Mouse (Mus musculus): ENCODE results near the gene Gm14137. TPM values are rescaled to one million over a fixed set of nuclear protein-coding genes. Genes with fewer than 3 reads are reported as not detected.

Gene Gm14137
- 0.44 and 0.65 TPM in 2 replicates for polyA plus RNA-seq (2016; fragmentation: Nextera tagmentation; extraction: Ambion mirVana)

DNA sequence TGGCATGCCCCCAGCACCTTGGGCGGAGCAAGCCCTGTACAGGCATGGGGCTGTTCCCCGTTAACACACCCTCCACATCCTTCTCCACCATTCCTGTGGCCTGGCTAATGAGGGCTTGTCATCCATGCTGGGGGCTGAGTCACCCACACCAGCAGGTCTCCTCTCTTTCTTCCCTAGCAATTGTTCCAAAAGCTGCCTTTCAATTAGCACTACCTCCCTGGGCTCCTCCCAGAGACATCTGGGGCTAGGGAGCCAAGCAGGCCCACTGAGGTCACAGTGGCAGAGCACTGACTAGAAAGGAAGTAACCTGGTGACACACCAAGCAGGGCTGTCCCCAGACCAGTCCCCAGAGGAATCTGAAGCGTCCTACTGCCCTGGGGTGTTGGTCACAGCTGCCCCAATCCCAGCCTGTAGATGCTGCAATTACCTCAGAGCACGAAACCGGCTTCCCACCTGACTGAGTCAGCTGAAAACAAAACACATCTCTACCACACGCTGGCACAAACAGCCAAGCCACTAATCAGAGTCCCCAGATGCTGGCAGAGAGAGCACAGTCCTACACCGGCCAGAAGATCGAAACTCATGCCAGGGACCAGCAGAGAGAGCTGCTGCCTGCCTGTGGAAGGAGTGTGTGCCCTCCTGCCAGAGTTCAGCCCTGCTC lies at the start of gene Gm14137:
Gene Gm14137 (plus strand): TSS at position 519 of the 661 bp plus-strand sequence.
- Histone ChIP-seq H3K27me3 (peaks cover 8% of the 10 kb centered on the region; the same call in 1 of the 2 replicates), H3K27ac (no peak within 1 kb of the TSS), H3K9ac (replicated peaks) (peak within 1 kb of the TSS; percentile 34), H3K4me1 (replicated peaks) (peaks cover 31% of the 10 kb centered on the region), H3K4me2 (no peak within 1 kb of the TSS), H3K36me3 (peaks cover 37% of the 10 kb centered on the region), H3K9me3 (no peaks in the 10 kb centered on the region), H3K4me3 (replicated peaks) (no peak within 1 kb of the TSS)
- WGBS, result 37% methylated on average over 8 of the region's 8 CpGs
- no peak for ATAC-seq (ENCODE audit: insufficient number of reproducible peaks, insufficient read depth, low FRiP score, low TSS enrichment, low read depth)

DNA sequence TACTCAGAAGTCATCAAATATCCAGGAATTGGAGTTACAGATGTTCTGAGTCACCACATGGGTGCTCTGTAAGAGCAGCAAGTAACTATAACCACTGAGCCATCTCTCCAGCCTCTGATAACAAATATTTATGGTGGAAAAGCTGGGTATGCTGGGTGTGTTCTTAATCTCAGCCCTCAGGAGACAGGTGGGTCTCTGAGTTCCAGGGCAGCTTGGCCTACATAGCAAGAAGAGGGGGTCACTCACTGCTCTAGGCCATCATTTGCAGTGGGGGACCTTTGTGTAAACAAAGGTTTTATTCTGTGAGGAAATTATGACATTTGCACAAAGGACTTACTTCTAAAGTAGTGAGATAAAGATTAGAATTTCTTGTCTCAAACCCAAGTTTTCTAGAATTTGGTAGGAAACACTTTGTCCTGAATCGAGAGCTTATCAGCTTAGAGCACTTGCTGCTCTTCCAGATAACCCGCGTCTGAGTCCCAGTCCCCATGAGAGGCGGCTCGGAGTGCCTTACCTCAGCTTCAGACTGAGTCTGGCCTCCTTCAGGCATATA lies 37.9 kb upstream of the Gm14137 start:
- Histone ChIP-seq H3K36me3 (peaks cover 94% of the 10 kb centered on the region), H3K27ac (no peak overlapping the region), H3K4me2 (no peak overlapping the region), H3K27me3 (no peaks in the 10 kb centered on the region), H3K9me3 (no peaks in the 10 kb centered on the region), H3K4me3 (replicated peaks) (no peak overlapping the region), H3K9ac (replicated peaks) (no peak overlapping the region), H3K4me1 (replicated peaks) (no peaks in the 10 kb centered on the region)
- WGBS, result 87% methylated on average over 5 of the region's 5 CpGs
- ATAC-seq (ENCODE audit: insufficient number of reproducible peaks, insufficient read depth, low FRiP score, low TSS enrichment, low read depth), result no peak

DNA sequence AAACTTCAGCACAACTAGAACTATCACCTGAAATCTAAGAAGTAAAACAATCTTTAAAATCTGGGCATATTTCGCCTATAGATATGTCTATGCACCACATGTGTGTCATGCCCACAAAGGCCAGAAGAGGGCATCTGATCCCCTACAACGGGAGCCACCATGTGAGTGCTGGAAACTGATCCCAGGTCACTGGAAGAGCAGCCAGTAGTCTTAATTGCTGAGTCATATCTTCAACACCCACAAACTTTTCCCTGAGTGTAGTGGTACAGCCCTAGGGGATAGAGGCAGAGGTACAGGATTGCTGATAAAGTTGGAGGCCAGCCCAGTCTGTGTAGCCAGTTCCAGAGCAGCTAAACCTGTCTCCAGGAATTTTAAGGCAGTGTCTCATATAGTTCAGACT lies 29.1 kb upstream of the Gm14137 start:
- Histone ChIP-seq H3K4me2 (no peak overlapping the region), H3K4me1 (replicated peaks) (no peaks in the 10 kb centered on the region), H3K9me3 (peaks cover 5% of the 10 kb centered on the region; the same call in 1 of the 2 replicates), H3K9ac (replicated peaks) (no peak overlapping the region), H3K27ac (no peak overlapping the region), H3K36me3 (peaks cover 90% of the 10 kb centered on the region), H3K27me3 (no peaks in the 10 kb centered on the region), H3K4me3 (replicated peaks) (no peak overlapping the region)
- 93% methylated on average over 2 of the region's 2 CpGs for WGBS
- ATAC-seq (ENCODE audit: insufficient number of reproducible peaks, insufficient read depth, low FRiP score, low TSS enrichment, low read depth), result no peak

DNA sequence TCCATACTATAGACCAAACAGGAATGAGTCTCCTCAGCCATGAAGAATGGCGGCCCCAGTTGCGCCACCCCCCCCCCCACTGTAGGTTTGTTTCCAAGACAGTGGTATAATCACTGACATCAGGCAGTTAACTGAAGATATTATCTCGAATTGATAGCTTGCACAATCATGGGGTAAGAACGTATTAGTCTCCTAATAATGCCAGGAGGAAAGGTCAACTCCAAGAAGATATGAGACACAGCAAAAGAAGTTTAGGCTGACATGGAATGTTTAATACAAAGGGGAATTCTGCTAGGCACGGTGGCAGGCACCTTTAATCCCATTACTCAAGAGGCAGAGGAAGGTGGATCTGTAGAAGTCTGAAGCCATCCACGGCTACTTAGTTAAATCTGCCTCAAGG lies 27.9 kb upstream of the Gm14137 start:
- Histone ChIP-seq H3K4me3 (replicated peaks) (no peak overlapping the region), H3K27me3 (no peaks in the 10 kb centered on the region), H3K27ac (no peak overlapping the region), H3K9ac (replicated peaks) (no peak overlapping the region), H3K36me3 (peaks cover 91% of the 10 kb centered on the region), H3K4me2 (no peak overlapping the region), H3K4me1 (replicated peaks) (no peaks in the 10 kb centered on the region), H3K9me3 (peaks cover 5% of the 10 kb centered on the region; the same call in 1 of the 2 replicates)
- 92% methylated on average over 6 of the region's 6 CpGs for WGBS
- ATAC-seq (ENCODE audit: insufficient number of reproducible peaks, insufficient read depth, low FRiP score, low TSS enrichment, low read depth), result no peak

DNA sequence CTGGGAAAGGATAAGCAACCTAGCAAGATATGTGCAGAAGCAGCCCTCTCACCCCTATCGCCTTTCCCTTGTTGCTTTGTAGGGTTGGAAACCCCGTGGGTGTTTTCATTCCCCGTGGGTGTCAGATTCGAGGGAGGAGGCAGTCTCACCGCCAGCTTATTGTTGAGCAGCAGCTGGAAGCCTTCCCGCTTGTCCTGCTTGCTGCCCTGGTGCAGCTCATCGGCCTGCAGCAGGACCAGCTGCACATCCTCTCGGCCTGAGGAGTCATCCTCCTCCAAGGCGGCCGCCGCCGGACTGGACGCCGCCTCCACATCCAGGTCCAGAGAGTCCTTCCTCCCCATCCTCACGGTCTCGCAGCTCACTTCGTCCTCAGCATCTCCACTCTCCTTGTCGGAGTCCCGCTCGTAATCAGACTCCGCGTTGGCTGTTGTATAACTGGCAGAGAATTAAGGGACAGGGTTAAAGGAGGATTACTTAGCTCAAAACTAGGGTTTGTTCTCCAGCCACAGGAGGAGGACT lies 27.1 kb upstream of the Gm14137 start:
- H3K27me3 ChIP-seq, result no peaks in the 10 kb centered on the region
- H3K9me3 ChIP-seq, result peaks cover 5% of the 10 kb centered on the region; the same call in 1 of the 2 replicates
- H3K36me3 ChIP-seq, result peaks cover 91% of the 10 kb centered on the region
- H3K4me3 ChIP-seq (replicated peaks), result no peak overlapping the region
- no peak overlapping the region for H3K9ac ChIP-seq (replicated peaks)
- no peak for ATAC-seq (ENCODE audit: insufficient number of reproducible peaks, insufficient read depth, low FRiP score, low TSS enrichment, low read depth)
- H3K4me1 ChIP-seq (replicated peaks), result no peaks in the 10 kb centered on the region
- no peak overlapping the region for H3K4me2 ChIP-seq
- WGBS, result 86% methylated on average over 22 of the region's 22 CpGs
- H3K27ac ChIP-seq, result no peak overlapping the region

DNA sequence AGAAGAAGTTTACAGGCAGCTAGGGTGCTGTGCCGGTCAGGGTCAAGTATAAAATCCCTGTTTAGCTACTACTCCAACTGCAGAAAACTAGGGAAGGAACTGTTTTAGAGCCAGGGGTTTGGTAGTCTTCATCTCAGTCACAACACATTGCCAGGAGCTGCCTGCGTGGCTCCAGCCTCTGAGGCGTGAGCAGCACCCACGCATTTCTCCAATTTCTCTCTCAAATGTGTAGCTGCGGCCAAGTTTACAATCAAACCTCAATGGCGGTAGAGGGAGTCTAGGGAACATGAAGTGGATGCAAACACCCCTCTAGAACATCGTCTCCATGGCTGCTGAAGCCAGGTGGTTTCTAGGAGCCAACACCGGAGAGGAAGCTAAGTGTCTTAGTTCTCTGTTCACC lies 26.5 kb upstream of the Gm14137 start:
- Histone ChIP-seq H3K27me3 (no peaks in the 10 kb centered on the region), H3K4me1 (replicated peaks) (no peaks in the 10 kb centered on the region), H3K4me3 (replicated peaks) (no peak overlapping the region), H3K27ac (no peak overlapping the region), H3K4me2 (no peak overlapping the region), H3K9me3 (peaks cover 5% of the 10 kb centered on the region; the same call in 1 of the 2 replicates), H3K36me3 (peaks cover 91% of the 10 kb centered on the region), H3K9ac (replicated peaks) (no peak overlapping the region)
- no peak for ATAC-seq (ENCODE audit: insufficient number of reproducible peaks, insufficient read depth, low FRiP score, low TSS enrichment, low read depth)
- 90% methylated on average over 8 of the region's 8 CpGs for WGBS

DNA sequence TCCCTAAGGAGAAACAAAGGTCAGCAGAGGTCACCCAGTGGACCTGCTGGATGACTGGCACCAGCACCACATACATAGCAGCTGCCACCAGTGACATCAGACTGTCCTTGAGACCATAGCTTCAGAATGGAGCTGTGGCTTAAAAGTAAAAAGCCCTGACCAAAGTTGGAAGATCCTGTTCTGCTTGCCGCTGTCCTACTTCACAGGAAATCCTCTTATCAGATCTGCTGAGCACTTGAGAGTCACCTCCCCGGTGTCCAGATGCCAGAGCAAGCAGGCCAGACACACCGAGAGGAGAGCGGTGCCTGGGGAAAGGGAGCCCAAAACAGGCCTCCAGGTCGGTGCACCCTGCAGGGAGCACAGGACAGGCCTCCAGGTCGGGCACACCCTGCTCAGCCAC lies 22.1 kb upstream of the Gm14137 start:
- Histone ChIP-seq H3K9me3 (no peaks in the 10 kb centered on the region), H3K9ac (replicated peaks) (no peak overlapping the region), H3K4me1 (replicated peaks) (peaks cover 11% of the 10 kb centered on the region), H3K4me2 (no peak overlapping the region), H3K36me3 (peaks cover 71% of the 10 kb centered on the region), H3K27me3 (no peaks in the 10 kb centered on the region), H3K27ac (no peak overlapping the region), H3K4me3 (replicated peaks) (no peak overlapping the region)
- ATAC-seq (ENCODE audit: insufficient number of reproducible peaks, insufficient read depth, low FRiP score, low TSS enrichment, low read depth), result no peak
- WGBS, result 89% methylated on average over 6 of the region's 6 CpGs

DNA sequence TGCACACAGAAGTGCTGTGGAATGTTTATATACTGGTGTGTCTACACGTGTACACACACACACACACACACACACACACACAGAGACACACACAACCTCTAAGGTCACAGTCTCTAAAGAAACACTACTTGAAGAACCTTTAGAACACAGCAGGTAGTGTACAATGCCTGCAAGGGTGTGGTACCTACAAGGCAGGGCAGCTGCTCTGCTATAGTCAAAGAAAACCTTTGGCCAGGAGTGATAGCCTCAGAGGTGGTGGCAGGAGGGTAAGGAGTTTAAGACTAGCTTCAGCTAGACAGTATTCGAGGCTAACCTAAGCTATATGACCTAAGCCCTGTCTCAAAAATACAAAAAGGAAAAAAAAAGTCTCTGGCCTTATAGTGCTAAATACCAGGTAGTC lies 19.6 kb upstream of the Gm14137 start:
- Histone ChIP-seq H3K4me3 (replicated peaks) (no peak overlapping the region), H3K27me3 (no peaks in the 10 kb centered on the region), H3K9me3 (no peaks in the 10 kb centered on the region), H3K36me3 (peaks cover 47% of the 10 kb centered on the region), H3K9ac (replicated peaks) (no peak overlapping the region), H3K4me1 (replicated peaks) (peaks cover 15% of the 10 kb centered on the region), H3K27ac (no peak overlapping the region), H3K4me2 (no peak overlapping the region)
- WGBS, result 80% methylated on average over 2 of the region's 2 CpGs
- ATAC-seq (ENCODE audit: insufficient number of reproducible peaks, insufficient read depth, low FRiP score, low TSS enrichment, low read depth), result no peak

DNA sequence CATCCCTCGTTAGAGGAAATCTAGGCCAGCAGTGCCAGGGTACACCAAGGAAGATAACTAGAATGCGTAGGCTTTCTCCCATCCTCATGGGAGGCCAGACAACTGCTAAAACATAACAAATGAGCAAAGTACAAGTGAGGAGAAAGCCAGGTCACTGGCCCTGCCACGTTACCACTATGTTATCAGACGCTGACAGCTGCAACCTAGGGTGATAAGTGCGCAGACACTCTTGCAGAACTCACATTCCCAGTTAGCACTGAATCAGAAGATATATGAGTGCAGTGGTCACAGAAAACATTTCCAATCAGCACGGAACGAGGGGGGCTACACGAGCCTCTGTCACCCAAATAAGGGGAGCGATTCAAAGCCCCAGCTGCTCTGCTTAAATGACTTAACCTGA lies 18.9 kb upstream of the Gm14137 start:
- H3K27me3 ChIP-seq, result no peaks in the 10 kb centered on the region
- H3K27ac ChIP-seq, result no peak overlapping the region
- 85% methylated on average over 9 of the region's 9 CpGs for WGBS
- no peak for ATAC-seq (ENCODE audit: insufficient number of reproducible peaks, insufficient read depth, low FRiP score, low TSS enrichment, low read depth)
- H3K4me3 ChIP-seq (replicated peaks), result peak overlapping the region; percentile 99
- H3K4me1 ChIP-seq (replicated peaks), result peaks cover 15% of the 10 kb centered on the region
- H3K9ac ChIP-seq (replicated peaks), result no peak overlapping the region
- H3K4me2 ChIP-seq, result peak overlapping the region; percentile 92
- peaks cover 40% of the 10 kb centered on the region for H3K36me3 ChIP-seq
- H3K9me3 ChIP-seq, result no peaks in the 10 kb centered on the region

DNA sequence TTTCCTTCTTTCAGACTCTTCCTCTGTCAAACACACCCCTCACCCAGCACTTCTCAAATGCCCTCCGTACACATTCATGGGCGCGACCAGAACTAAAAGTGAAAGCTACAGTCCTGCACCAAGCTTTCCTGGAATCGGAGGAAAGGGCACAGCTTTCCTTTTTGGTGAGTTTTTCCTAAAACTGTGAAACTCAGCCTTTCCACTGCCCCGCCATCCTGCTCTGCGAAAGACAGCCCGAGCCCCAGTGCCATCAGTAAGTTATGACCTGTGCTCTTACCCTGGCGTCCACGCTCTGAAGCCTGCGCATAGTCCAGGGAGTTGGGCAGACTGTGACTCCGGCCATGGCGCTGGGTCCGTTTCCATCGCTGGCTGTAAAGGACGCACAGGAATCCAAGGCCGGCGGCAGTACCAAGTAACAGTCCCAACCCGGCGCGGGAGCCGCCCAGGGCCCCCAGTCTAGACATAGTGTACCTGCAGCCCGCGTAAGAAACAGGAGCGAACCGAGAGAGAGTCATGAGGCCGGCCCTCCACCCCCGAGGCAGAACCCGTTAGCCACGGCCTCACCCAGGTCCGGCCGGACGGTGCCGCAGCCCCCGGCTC lies 18.1 kb upstream of the Gm14137 start:
- H3K9me3 ChIP-seq, result no peaks in the 10 kb centered on the region
- ATAC-seq (ENCODE audit: insufficient number of reproducible peaks, insufficient read depth, low FRiP score, low TSS enrichment, low read depth), result peak; percentile 11
- H3K9ac ChIP-seq (replicated peaks), result peak overlapping the region; percentile 92
- H3K27me3 ChIP-seq, result no peaks in the 10 kb centered on the region
- peak overlapping the region; percentile 46 for H3K27ac ChIP-seq
- H3K4me3 ChIP-seq (replicated peaks), result peak overlapping the region; percentile 99
- 6% methylated on average over 34 of the region's 34 CpGs for WGBS
- peak overlapping the region; percentile 92 for H3K4me2 ChIP-seq
- peaks cover 32% of the 10 kb centered on the region for H3K36me3 ChIP-seq
- peaks cover 15% of the 10 kb centered on the region for H3K4me1 ChIP-seq (replicated peaks)

DNA sequence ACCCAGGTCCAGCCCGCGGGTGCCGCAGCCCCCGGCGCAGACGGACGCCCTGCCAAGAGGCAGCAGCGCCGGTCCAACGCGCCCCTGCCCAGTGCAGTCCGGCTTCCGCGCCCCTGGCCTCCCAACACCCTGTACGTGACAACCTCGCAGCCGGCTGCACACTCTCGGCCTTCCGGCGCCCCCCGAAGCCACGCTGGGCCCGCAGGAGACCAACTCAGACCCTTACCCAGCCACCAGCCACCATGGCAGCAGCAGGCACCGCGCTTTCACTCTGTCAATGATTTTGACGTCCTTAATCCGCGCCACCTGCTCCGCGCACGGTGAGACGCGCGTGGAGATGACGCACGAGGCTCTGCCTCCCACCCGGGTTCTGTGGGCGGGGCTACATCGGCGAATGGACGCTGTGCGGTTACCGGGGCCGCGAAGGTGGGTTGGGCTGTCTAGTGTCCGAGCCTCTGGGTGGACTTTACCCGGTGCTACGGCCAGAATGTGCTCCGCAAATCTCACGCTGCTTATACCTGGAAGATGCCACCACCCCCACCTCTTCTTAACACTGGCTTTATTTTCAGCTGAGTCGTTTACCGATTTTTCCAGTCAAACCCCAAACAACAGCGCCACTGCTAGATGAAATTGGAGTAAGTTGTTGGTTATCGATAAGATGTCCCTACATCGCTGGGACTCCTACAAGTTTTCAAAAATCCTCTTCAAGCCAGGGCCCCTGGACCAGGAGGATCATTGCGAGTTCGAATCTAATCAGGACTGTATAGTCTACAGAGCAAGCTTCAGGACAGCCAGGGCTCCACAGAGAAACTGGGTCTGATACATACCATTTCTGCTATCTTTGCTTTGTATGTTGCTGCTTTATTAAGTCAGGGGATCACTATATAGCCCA lies 17.4 kb upstream of the Gm14137 start, which contains the start of gene Rmdn3:
Gene Rmdn3 (minus strand): TSS at position 354 of the 892 bp plus-strand sequence.
- Histone ChIP-seq H3K27ac (peak within 1 kb of the TSS; percentile 46), H3K4me3 (replicated peaks) (peak within 1 kb of the TSS; percentile 99), H3K4me1 (replicated peaks) (peaks cover 15% of the 10 kb centered on the region), H3K4me2 (peak within 1 kb of the TSS; percentile 92), H3K9me3 (no peaks in the 10 kb centered on the region), H3K9ac (replicated peaks) (peak within 1 kb of the TSS; percentile 92), H3K27me3 (no peaks in the 10 kb centered on the region), H3K36me3 (peaks cover 24% of the 10 kb centered on the region)
- ATAC-seq (ENCODE audit: insufficient number of reproducible peaks, insufficient read depth, low FRiP score, low TSS enrichment, low read depth), result peak; percentile 83
- WGBS, result 1% methylated on average over 57 of the region's 57 CpGs
